Mouse (Mus musculus) stomach, postnatal 0 days (tissue): ENCODE measurements around the gene Tas1r1.

Experiments used
- CTCF ChIP-seq: IDR thresholded peaks from 2 replicates; pipeline ENCODE4 v1.5.1; 2016; ENCODE audit warnings: antibody characterized with exemption, low read depth, mild to moderate bottlenecking, moderate library complexity
- EP300 ChIP-seq: optimal IDR thresholded peaks from 2 replicates; pipeline ENCODE3; 2016; ENCODE audit warnings: antibody characterized with exemption

- TF ChIP-seq CTCF (no peak), EP300 (no peak)
Measured at GRCm38 (mm10) chr4:152013036-152013813, 25.1 kb downstream of the Tas1r1 start.
